Mouse (Mus musculus): ENCODE measurements around the gene Kif2a.
"Not testable (repeated sequence)": the region's sequence is repeated elsewhere in the genome, so short reads cannot be mapped to it uniquely, and the experiment has no call there.

The Kif2a gene

GRCm38 (mm10) chr13:107019443-107019842, 2.5 kb downstream of the Kif2a start:
- DNase-seq: no peak

- DNase-seq: no peak
Observed at GRCm38 (mm10) chr13:107013926-107014325, 8.0 kb downstream of the Kif2a start.

- DNase-seq: no peak
Observed at GRCm38 (mm10) chr13:107011618-107012017, 10.3 kb downstream of the Kif2a start.

- DNase-seq: no peak
Observed at GRCm38 (mm10) chr13:107008174-107008573, 13.8 kb downstream of the Kif2a start.

GRCm38 (mm10) chr13:107003211-107003610, 18.7 kb downstream of the Kif2a start:
- DNase-seq: no peak

- no peak for DNase-seq
Observed at GRCm38 (mm10) chr13:106998671-106999070, 23.3 kb downstream of the Kif2a start.

- peak; percentile 25 to 42 for DNase-seq
Observed at GRCm38 (mm10) chr13:106998026-106998425, 23.9 kb downstream of the Kif2a start.

- not testable (repeated sequence) for DNase-seq
Observed at GRCm38 (mm10) chr13:106997557-106997956, 24.4 kb downstream of the Kif2a start.

GRCm38 (mm10) chr13:106996891-106997290, 25.0 kb downstream of the Kif2a start:
- no peak for DNase-seq

- DNase-seq: no peak
Observed at GRCm38 (mm10) chr13:106961496-106961895, 60.4 kb downstream of the Kif2a start.

GRCm38 (mm10) chr13:106960557-106960956, 61.4 kb downstream of the Kif2a start:
- DNase-seq: no peak

GRCm38 (mm10) chr13:106958286-106958685, 63.6 kb downstream of the Kif2a start:
- DNase-seq: no peak

- no peak for DNase-seq
Observed at GRCm38 (mm10) chr13:106957554-106957953, 64.4 kb downstream of the Kif2a start.

- no peak for DNase-seq
Observed at GRCm38 (mm10) chr13:106954880-106955279, 67.0 kb downstream of the Kif2a start.

GRCm38 (mm10) chr13:106947583-106947982, 74.3 kb downstream of the Kif2a start:
- DNase-seq: no peak

GRCm38 (mm10) chr13:106946594-106947540, 75.1 kb downstream of the Kif2a start, which contains the start of gene Dimt1:
Gene Dimt1 (plus strand): TSS chr13:106947127.
- peak; percentile 94 to 96 for DNase-seq

GRCm38 (mm10) chr13:106945518-106945917, 76.4 kb downstream of the Kif2a start:
- no peak for DNase-seq

GRCm38 (mm10) chr13:106942721-106943120, 79.2 kb downstream of the Kif2a start:
- no peak for DNase-seq

GRCm38 (mm10) chr13:106941211-106941976, 80.5 kb downstream of the Kif2a start:
- DNase-seq: no peak

GRCm38 (mm10) chr13:106937138-106937472, 84.8 kb downstream of the Kif2a start:
- no peak for DNase-seq

GRCm38 (mm10) chr13:106936256-106937137, 85.4 kb downstream of the Kif2a start, which contains the start of gene Ipo11:
Gene Ipo11 (minus strand): TSS chr13:106936958.
- DNase-seq: peak; percentile 92 to 96

- DNase-seq: no peak
Observed at GRCm38 (mm10) chr13:106935871-106936255, 86.1 kb downstream of the Kif2a start.

- peak in 1 of 2 experiments; percentile 36 for DNase-seq
Observed at GRCm38 (mm10) chr13:106929201-106929600, 92.7 kb downstream of the Kif2a start.

Data from cerebellum, postnatal 25 days (tissue).